Mouse (Mus musculus) thymus, adult 2 months (tissue): ENCODE data around the gene Traf3. TPM values are rescaled to one million over a fixed set of nuclear protein-coding genes. Genes with fewer than 3 reads are reported as not detected.

Experiments
- DNase-seq: peaks from one replicate; pipeline ENCODE4 v3.0.0; 2021
- H3K27ac ChIP-seq: fragments of 200-500 bp; 2 replicates; pipeline ENCODE4 v1.5.1; 2012; ENCODE audit warnings: low read length, control low read depth; ENCODE audit not compliant: control insufficient read depth, insufficient read depth
- H3K27me3 ChIP-seq: fragments of 200-500 bp; 2 replicates; pipeline ENCODE4 v1.6.1; 2012; ENCODE audit warnings: mild to moderate bottlenecking, low read length, moderate library complexity, mixed read lengths; ENCODE audit not compliant: control insufficient read depth, insufficient read depth
- H3K36me3 ChIP-seq: fragments of 200-500 bp; 2 replicates; pipeline ENCODE4 v1.6.1; 2012; ENCODE audit warnings: mild to moderate bottlenecking, low read length, moderate library complexity; ENCODE audit not compliant: control insufficient read depth, insufficient read depth
- H3K4me1 ChIP-seq: fragments of 200-500 bp; replicated peaks from 2 replicates; pipeline ENCODE4 v1.6.1; 2012; ENCODE audit warnings: low read length; ENCODE audit not compliant: control insufficient read depth, insufficient read depth
- H3K4me3 ChIP-seq: fragments of 200-500 bp; 2 replicates; pipeline ENCODE4 v1.5.1; 2012; ENCODE audit warnings: mild to moderate bottlenecking, low read length, control low read depth, moderate library complexity; ENCODE audit not compliant: control insufficient read depth, insufficient read depth
- CTCF ChIP-seq: fragments of 200-500 bp; IDR thresholded peaks from 2 replicates; pipeline ENCODE4 v1.5.1; 2012; ENCODE audit warnings: mild to moderate bottlenecking, control low read depth, low read length, moderate library complexity, borderline replicate concordance; ENCODE audit not compliant: control insufficient read depth, poor library complexity, insufficient read depth; ENCODE audit errors: extremely low read depth
- POLR2A ChIP-seq: fragments of 200-500 bp; IDR thresholded peaks from 2 replicates; pipeline ENCODE4 v1.6.1; 2012; ENCODE audit warnings: mild to moderate bottlenecking, low read length, control low read depth, moderate library complexity; ENCODE audit not compliant: control insufficient read depth, poor library complexity, insufficient read depth; ENCODE audit errors: extremely low read depth
- WGBS: fragments of 180-500 bp; shearing (Covaris S2); methylation state at CpG from one replicate; pipeline ENCODE4 v1.1.7; 2018; 5-methylcytosine and 5-hydroxymethylcytosine counted together
- polyA plus RNA-seq: library from polyadenylated mRNA; depleted of rRNA; stranded (reverse); fragments of >200 nt; gene quantifications from 2 replicates; pipeline ENCODE4 v1.2.3, GENCODE M21; 2012

The Traf3 gene
- polyA plus RNA-seq, 1 experiment, result 40.2 TPM

GRCm38 (mm10) chr12:111284532-111284931 is 118.4 kb downstream of the Traf3 start:
- no peak for DNase-seq
- 48% methylated on average over 10 of the region's 10 CpGs for WGBS
- TF ChIP-seq POLR2A (no peak), CTCF (no peak)
- no peaks in the 10 kb centered on the region for H3K4me1 ChIP-seq
- no peaks in the 10 kb centered on the region for H3K36me3 ChIP-seq
- no peaks in the 10 kb centered on the region for H3K27me3 ChIP-seq
- H3K4me3 ChIP-seq, result no peak overlapping the region
- no peak overlapping the region for H3K27ac ChIP-seq

DNA sequence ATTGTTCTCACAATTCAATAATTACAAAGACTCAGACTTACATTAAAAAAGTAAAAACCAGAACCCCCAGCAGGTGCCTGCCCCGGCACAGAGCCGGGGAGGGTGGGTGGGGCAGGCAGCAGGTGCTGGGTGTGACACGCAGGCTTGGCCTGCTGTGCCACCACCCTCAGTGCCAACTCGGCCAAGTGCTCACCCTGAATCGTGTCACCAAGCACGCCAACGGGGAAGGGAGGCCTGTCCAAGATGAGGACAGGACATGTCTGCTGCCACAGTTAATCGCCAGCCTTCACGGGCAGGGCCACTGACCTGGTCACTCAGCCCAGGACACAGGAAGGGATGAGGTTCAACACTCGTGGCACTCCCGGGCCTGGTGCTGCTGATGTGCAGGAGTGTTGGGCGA is 126.9 kb downstream of the Traf3 start:
- H3K4me3 ChIP-seq, result no peak overlapping the region
- H3K27me3 ChIP-seq, result no peaks in the 10 kb centered on the region
- WGBS, result 94% methylated on average over 12 of the region's 12 CpGs
- no peaks in the 10 kb centered on the region for H3K36me3 ChIP-seq
- no peak overlapping the region for H3K27ac ChIP-seq
- TF ChIP-seq POLR2A (no peak), CTCF (no peak)
- no peak for DNase-seq
- no peaks in the 10 kb centered on the region for H3K4me1 ChIP-seq

DNA sequence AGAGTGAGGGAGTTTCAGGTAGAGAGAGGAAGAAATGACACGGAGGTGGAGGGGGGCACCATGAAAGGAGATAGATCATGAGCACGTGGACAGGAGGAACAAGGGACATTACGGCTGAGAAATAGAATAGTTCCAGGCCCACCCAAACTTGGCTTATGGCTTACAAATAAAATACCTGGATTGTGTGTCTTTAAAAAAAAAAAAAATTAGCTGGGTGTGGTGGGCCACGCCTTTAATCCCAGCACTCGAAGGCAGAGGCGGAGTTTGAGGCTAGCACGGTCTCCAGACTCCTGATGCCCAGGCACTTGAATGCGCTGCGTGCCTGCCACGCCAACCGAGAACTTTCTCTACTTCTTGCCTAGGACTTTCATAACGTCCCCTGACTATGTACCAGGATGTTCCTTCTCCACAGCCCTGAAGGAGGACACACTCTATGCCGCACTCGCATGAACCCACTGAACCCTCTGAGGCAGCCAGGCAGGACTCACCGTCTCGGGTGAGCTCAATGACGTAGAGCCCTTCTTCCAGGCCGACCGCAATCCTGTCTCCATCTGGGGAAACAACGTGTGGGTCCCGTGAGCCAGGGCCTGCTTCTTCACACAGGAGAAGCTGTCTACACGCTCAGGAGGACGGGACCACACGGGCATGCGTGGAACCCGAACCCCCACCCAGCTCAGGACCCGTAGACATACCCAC is 135.3 kb downstream of the Traf3 start:
- Histone ChIP-seq H3K36me3 (no peaks in the 10 kb centered on the region), H3K27me3 (no peaks in the 10 kb centered on the region), H3K4me1 (no peaks in the 10 kb centered on the region), H3K27ac (no peak overlapping the region), H3K4me3 (no peak overlapping the region)
- WGBS, result 94% methylated on average over 27 of the region's 27 CpGs
- DNase-seq, result no peak
- TF ChIP-seq POLR2A, result no peak
- no peak for TF ChIP-seq CTCF

DNA sequence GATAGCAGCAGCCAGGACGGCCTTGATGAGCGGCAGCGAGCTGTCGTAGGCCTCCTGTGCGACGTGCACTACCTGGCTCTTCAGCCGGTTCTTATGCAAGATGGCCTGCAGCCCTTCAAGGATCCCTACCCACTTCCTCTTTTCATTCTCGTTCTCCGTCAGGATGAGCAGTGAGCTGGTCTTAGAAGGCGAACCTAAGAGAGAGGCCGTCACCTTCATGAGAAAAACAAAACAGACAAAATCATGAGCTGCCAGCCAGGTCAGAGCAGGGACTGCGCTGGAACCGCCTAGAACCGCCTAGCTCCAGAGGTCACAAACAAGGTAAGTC is 135.8 kb downstream of the Traf3 start:
- DNase-seq, result no peak
- Histone ChIP-seq H3K4me3 (no peak overlapping the region), H3K27me3 (no peaks in the 10 kb centered on the region), H3K36me3 (no peaks in the 10 kb centered on the region), H3K4me1 (no peaks in the 10 kb centered on the region), H3K27ac (no peak overlapping the region)
- WGBS, result 77% methylated on average over 14 of the region's 14 CpGs
- TF ChIP-seq POLR2A, result no peak
- TF ChIP-seq CTCF, result no peak

GRCm38 (mm10) chr12:111303702-111304337 is 137.7 kb downstream of the Traf3 start:
- no peaks in the 10 kb centered on the region for H3K27me3 ChIP-seq
- 97% methylated on average over 8 of the region's 8 CpGs for WGBS
- H3K4me1 ChIP-seq, result no peaks in the 10 kb centered on the region
- DNase-seq, result no peak
- no peak overlapping the region for H3K27ac ChIP-seq
- H3K36me3 ChIP-seq, result no peaks in the 10 kb centered on the region
- H3K4me3 ChIP-seq, result no peak overlapping the region
- TF ChIP-seq CTCF, result no peak
- TF ChIP-seq POLR2A, result no peak

DNA sequence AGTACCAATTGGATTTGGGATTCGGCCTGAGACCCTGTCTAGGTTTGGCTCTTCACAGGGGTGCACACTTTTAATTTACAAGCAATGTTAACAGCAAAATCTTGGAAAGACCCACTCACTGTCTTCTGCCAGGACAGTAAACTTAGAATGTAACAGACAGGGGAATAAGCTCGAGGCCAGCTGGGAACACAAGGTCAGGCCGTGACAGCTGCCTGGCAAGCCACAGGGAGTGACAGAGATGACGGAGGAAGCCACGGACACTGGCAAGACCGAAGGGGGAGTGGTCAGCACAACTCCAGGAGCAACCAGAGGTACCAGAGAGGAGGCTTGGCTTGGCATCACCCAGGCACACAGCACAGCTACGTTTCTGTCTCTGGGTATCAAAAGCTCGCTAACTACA is 140.7 kb downstream of the Traf3 start:
- H3K27ac ChIP-seq, result no peak overlapping the region
- 80% methylated on average over 8 of the region's 8 CpGs for WGBS
- H3K36me3 ChIP-seq, result no peaks in the 10 kb centered on the region
- TF ChIP-seq CTCF (no peak), POLR2A (no peak)
- H3K4me3 ChIP-seq, result no peak overlapping the region
- no peak for DNase-seq
- no peaks in the 10 kb centered on the region for H3K27me3 ChIP-seq
- no peaks in the 10 kb centered on the region for H3K4me1 ChIP-seq

DNA sequence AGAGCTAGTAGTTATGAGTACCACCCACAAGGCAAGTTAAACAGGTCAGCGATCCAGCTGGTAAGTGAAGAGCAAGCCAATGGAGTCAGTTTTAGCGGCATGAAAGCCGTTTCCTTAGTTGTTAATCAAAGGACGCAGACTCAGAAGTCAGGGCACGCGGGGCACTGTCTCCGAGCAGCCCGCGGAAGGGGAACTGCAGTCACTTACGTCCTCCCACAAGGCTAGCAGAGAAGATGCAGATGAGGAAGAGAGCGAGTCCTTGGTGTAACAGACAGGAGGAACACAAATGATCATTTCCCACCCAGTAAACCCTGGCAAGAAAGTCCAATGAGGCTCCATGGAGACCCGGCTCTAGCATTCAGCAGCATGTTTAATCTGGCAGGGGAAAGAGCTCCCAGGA is 143.1 kb downstream of the Traf3 start:
- no peaks in the 10 kb centered on the region for H3K36me3 ChIP-seq
- H3K27me3 ChIP-seq, result no peaks in the 10 kb centered on the region
- WGBS, result 16% methylated on average over 12 of the region's 12 CpGs
- TF ChIP-seq CTCF, result no peak
- no peak for TF ChIP-seq POLR2A
- no peak overlapping the region for H3K4me3 ChIP-seq
- DNase-seq, result no peak
- no peak overlapping the region for H3K27ac ChIP-seq
- no peaks in the 10 kb centered on the region for H3K4me1 ChIP-seq
